17 mouse cellular contexts compared by ENCODE assay signal in genomic region chr19:55791293-55791692, GRCm38 (mm10). TPM values are rescaled to one million over a fixed set of nuclear protein-coding genes. Genes with fewer than 3 reads are reported as not detected.
DNase-seq lines count a peak whose midpoint lies in the region; ATAC-seq and TF ChIP-seq lines count a peak whose summit lies in the region.
"Had no signal": no experiment of that assay in that cellular context is flagged by ENCODE, and none has a peak within 500 bp of the region (broad histone marks: within the 10 kb centered on the region; RNA-seq: fewer than 3 reads in every experiment).

No protein-coding gene starts in this region.

- no peak overlapping the region for H3K4me2 ChIP-seq in limb, embryonic 15.5 days
- H3K4me2 ChIP-seq: hindbrain, embryonic 13.5 days had no signal

- peaks cover 7% of the 10 kb centered on the region; the same call in 1 of the 2 replicates for H3K36me3 ChIP-seq in heart, embryonic 10.5 days
- peaks cover 4% of the 10 kb centered on the region; the same call in 1 of the 2 replicates for H3K36me3 ChIP-seq in limb, embryonic 15.5 days
- H3K36me3 ChIP-seq: G1E; hindbrain, embryonic 13.5 days had no signal

- peaks cover 44% of the 10 kb centered on the region for H3K4me1 ChIP-seq in brown adipose tissue, adult 24 weeks (ENCODE audit: control insufficient read depth, insufficient read depth, insufficient read length, low read length)
- H3K4me1 ChIP-seq in heart, embryonic 10.5 days, result peaks cover 72% of the 10 kb centered on the region
- H3K4me1 ChIP-seq in limb, embryonic 15.5 days, result peaks cover 39% of the 10 kb centered on the region

- DNase-seq in heart, adult 8-10 months (ENCODE audit: low spot score), result peak; percentile 61
- DNase-seq in heart, postnatal 14 days, result no peak
- no peak for DNase-seq in heart, embryonic 10.5 days (ENCODE audit: low spot score)
- DNase-seq in layer of hippocampus, adult 2 months (ENCODE audit: low spot score in 2 of 2), result no peak
- no peak for DNase-seq in right cerebral cortex, postnatal 25 days
- DNase-seq: adrenal gland, postnatal 10 days; cerebellum, adult 8-10 months; embryo, embryonic 11 days; forebrain, postnatal 0 days; gastrocnemius, postnatal 10 days; kidney, postnatal 14 days had no signal

- H3K27me3 ChIP-seq in heart, embryonic 10.5 days (ENCODE audit: insufficient read depth, poor library complexity, severe bottlenecking), result no peaks in the 10 kb centered on the region
- no peaks in the 10 kb centered on the region for H3K27me3 ChIP-seq in limb, embryonic 15.5 days
- H3K27me3 ChIP-seq: hindbrain, embryonic 13.5 days had no signal

- H3K9ac ChIP-seq in limb, embryonic 15.5 days, result no peak overlapping the region
- H3K9ac ChIP-seq: forebrain, postnatal 0 days; hindbrain, embryonic 13.5 days; liver, embryonic 14.5 days had no signal

- H3K9me3 ChIP-seq in heart, embryonic 10.5 days, result no peaks in the 10 kb centered on the region
- H3K9me3 ChIP-seq in limb, embryonic 15.5 days, result no peaks in the 10 kb centered on the region
- H3K9me3 ChIP-seq: hindbrain, embryonic 13.5 days had no signal

- 78% methylated on average over 6 of the region's 6 CpGs for WGBS in heart, embryonic 10.5 days
- WGBS in limb, embryonic 15.5 days, result 42% methylated on average over 6 of the region's 6 CpGs

- no peak overlapping the region for H3K4me3 ChIP-seq in brown adipose tissue, adult 24 weeks (ENCODE audit: insufficient read depth, low read depth, low read length)
- no peak overlapping the region for H3K4me3 ChIP-seq in heart, embryonic 10.5 days
- no peak overlapping the region for H3K4me3 ChIP-seq in limb, embryonic 15.5 days
- no peak overlapping the region for H3K4me3 ChIP-seq in layer of hippocampus, adult 2 months
- H3K4me3 ChIP-seq: erythroblast, embryonic 14.5 days; hindbrain, embryonic 13.5 days had no signal

- no peak for TF ChIP-seq CTCF in layer of hippocampus, adult 2 months (conservative IDR thresholded peaks at IDR 0.05)

- intact Hi-C loops in heart, postnatal 14 days (cut with DNase I), result no loop called here

- no peak for ATAC-seq in limb, embryonic 15.5 days (ENCODE audit: insufficient number of reproducible peaks, low FRiP score, low TSS enrichment, low read depth)
- ATAC-seq: forebrain, postnatal 0 days had no signal

- peak overlapping the region; percentile 19 for H3K27ac ChIP-seq in brown adipose tissue, adult 24 weeks (replicated peaks; ENCODE audit: low read depth, low read length)
- H3K27ac ChIP-seq in heart, embryonic 10.5 days, result peak overlapping the region; percentile 42; the same call in 1 of the 2 replicates
- peak overlapping the region; percentile 72 for H3K27ac ChIP-seq in limb, embryonic 15.5 days
- H3K27ac ChIP-seq in layer of hippocampus, adult 2 months, result no peak overlapping the region
- H3K27ac ChIP-seq: hindbrain, embryonic 13.5 days; liver, embryonic 14.5 days had no signal

RNA-seq across cellular contexts. Expression of gene Tcf7l2, which starts 49.7 kb away (rescaled TPM):
- 10 to 100 TPM in 3 of 4 experiments, 1 to 10 TPM in 1; 10.0 to 14.7 (median 12.3) TPM for total RNA-seq in heart, adult 8-10 months (2022)
- total RNA-seq in heart, postnatal 14 days (2021), result 10 to 100 TPM; 15.7 to 22.7 TPM
- polyA plus RNA-seq in brown adipose tissue, adult 24 weeks (2012; ENCODE audit: insufficient read depth, insufficient read length, missing spikeins), result 8.1 and 8.5 TPM in 2 replicates
- polyA plus RNA-seq in heart, embryonic 10.5 days (2016; fragmentation: Nextera tagmentation; extraction: Ambion mirVana), result 53.2 and 61.8 TPM in 2 replicates
- 85.4 and 90.5 TPM in 2 replicates for polyA plus RNA-seq in limb, embryonic 15.5 days (2015; fragmentation: Nextera tagmentation; extraction: Ambion mirVana)
- 10 to 100 TPM in 1 of 2 experiments, 1 to 10 TPM in 1; 9.9 to 11.3 TPM for total RNA-seq in layer of hippocampus, adult 2 months (2021)
